Mouse (Mus musculus) forebrain, postnatal 0 days (tissue): ENCODE measurements at regions not wholly inside any gene's neighbourhood (a gene's known extent, or its start where the extent isn't known, plus 50 kb on each side); places are given as distances from the start of the nearest gene placed in this dataset.

Source experiments
- ATAC-seq: fragments of 200-750 bp; cut with Nextera tagmentation; 2 replicates; pipeline ENCODE4 v1.8.0; 2017; ENCODE audit warnings: mild to moderate bottlenecking, moderate library complexity
- DNase-seq: peaks from one replicate; pipeline ENCODE4 v3.0.0-alpha.2; 2015
- H3K27ac ChIP-seq: fragments of 300-500 bp; sonication (generic); 2 replicates; pipeline ENCODE4 v1.5.1; 2014; ENCODE audit warnings: low read depth, mild to moderate bottlenecking, antibody characterized with exemption, low read length, moderate library complexity, mixed read lengths
- H3K27me3 ChIP-seq: fragments of 300-500 bp; sonication (generic); 2 replicates; pipeline ENCODE4 v1.6.1; 2014; ENCODE audit warnings: mild to moderate bottlenecking, low read length, mixed read lengths; ENCODE audit not compliant: insufficient read depth
- H3K36me3 ChIP-seq: fragments of 300-500 bp; sonication (generic); 2 replicates; pipeline ENCODE4 v1.6.1; 2014; ENCODE audit warnings: mild to moderate bottlenecking, moderate library complexity; ENCODE audit not compliant: insufficient read depth
- H3K4me1 ChIP-seq: fragments of 300-500 bp; sonication (generic); 2 replicates; pipeline ENCODE4 v1.6.1; 2014; ENCODE audit warnings: antibody characterized with exemption; ENCODE audit not compliant: insufficient read depth
- H3K4me2 ChIP-seq: fragments of 300-500 bp; sonication (generic); 2 replicates; pipeline ENCODE4 v1.6.1; 2014; ENCODE audit warnings: low read depth, mild to moderate bottlenecking, moderate library complexity
- H3K4me3 ChIP-seq: fragments of 300-500 bp; sonication (generic); 2 replicates; pipeline ENCODE4 v1.5.1; 2014; ENCODE audit warnings: low read depth, low read length, mixed read lengths
- H3K9ac ChIP-seq: fragments of 300-500 bp; sonication (generic); 2 replicates; pipeline ENCODE4 v1.6.1; 2014; ENCODE audit warnings: mild to moderate bottlenecking
- H3K9me3 ChIP-seq: fragments of 300-500 bp; sonication (generic); 2 replicates; pipeline ENCODE4 v1.6.1; 2016; ENCODE audit warnings: low read length
- CTCF ChIP-seq: sonication (generic); IDR thresholded peaks from 2 replicates; pipeline ENCODE4 v1.5.1; 2016; ENCODE audit warnings: antibody characterized with exemption, control low read depth, low read depth
- WGBS: fragments of 180-500 bp; shearing (Covaris S2); extraction: QIAGEN DNeasy Blood & Tissue Kit; methylation state at CpG from one replicate; pipeline ENCODE4 v1.1.7; 2014; 5-methylcytosine and 5-hydroxymethylcytosine counted together

DNA sequence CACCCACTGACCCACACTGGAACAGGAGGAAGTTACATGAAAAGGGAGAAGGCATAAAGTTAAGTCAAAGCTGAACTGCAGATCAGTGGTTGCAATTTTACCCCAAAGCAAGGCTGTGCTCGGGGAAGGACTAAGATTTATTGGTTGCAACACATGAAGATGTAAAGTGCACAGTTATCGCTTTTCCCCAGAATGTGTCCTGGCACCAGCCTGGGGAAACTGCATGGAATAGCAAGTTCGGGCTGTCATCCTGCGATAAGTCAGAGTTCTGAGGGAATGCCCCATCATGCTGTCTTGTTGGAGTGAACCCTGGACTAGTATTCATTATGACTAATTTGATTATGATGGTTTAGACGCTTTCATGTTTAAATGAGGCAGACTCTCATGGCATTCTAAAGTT lies 128.5 kb upstream of the Adgrl2 start:
- Histone ChIP-seq H3K4me1 (no peaks in the 10 kb centered on the region), H3K9me3 (no peaks in the 10 kb centered on the region), H3K4me3 (no peak overlapping the region), H3K4me2 (no peak overlapping the region), H3K36me3 (no peaks in the 10 kb centered on the region), H3K27ac (no peak overlapping the region), H3K9ac (no peak overlapping the region), H3K27me3 (no peaks in the 10 kb centered on the region)
- ATAC-seq (no peak), DNase-seq (no peak)
- no peak for TF ChIP-seq CTCF
- WGBS = 85% methylated on average over 5 of the region's 5 CpGs

DNA sequence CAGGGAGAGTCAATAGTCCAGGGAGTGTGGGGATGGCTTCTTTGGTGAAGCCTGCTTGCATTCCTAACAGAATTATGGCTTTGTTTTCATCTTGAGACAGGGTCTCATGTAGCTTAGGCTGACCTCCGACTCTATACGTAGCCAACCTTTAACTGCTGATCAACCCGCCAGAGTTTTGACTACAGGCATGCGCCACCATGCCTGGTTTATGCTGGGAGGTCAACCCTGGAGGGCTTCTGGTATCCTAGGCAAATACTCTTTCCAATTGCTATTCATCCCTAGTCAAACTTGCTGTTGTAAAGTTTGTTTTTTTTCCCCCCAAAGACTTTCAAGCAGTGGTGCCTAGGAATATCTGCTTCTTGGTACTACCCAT lies 127.3 kb upstream of the Adgrl2 start:
- no peaks in the 10 kb centered on the region for H3K27me3 ChIP-seq
- no peak for TF ChIP-seq CTCF
- H3K4me1 ChIP-seq = no peaks in the 10 kb centered on the region
- DNase-seq (no peak), ATAC-seq (no peak)
- H3K9ac ChIP-seq = no peak overlapping the region
- no peak overlapping the region for H3K4me2 ChIP-seq
- no peak overlapping the region for H3K4me3 ChIP-seq
- 86% methylated on average over 4 of the region's 4 CpGs for WGBS
- H3K27ac ChIP-seq = no peak overlapping the region
- H3K36me3 ChIP-seq = no peaks in the 10 kb centered on the region
- H3K9me3 ChIP-seq = no peaks in the 10 kb centered on the region

GRCm38 (mm10) chr3:149117018-149117683 lies 126.8 kb upstream of the Adgrl2 start:
- 78% methylated on average over 6 of the region's 6 CpGs for WGBS
- Histone ChIP-seq H3K9me3 (no peaks in the 10 kb centered on the region), H3K4me1 (no peaks in the 10 kb centered on the region), H3K4me2 (no peak overlapping the region), H3K27me3 (no peaks in the 10 kb centered on the region), H3K36me3 (no peaks in the 10 kb centered on the region), H3K4me3 (no peak overlapping the region), H3K27ac (no peak overlapping the region), H3K9ac (no peak overlapping the region)
- no peak for TF ChIP-seq CTCF
- DNase-seq (no peak), ATAC-seq (no peak)

GRCm38 (mm10) chr3:149116604-149117003 lies 126.2 kb upstream of the Adgrl2 start:
- H3K36me3 ChIP-seq = no peaks in the 10 kb centered on the region
- H3K9me3 ChIP-seq = no peaks in the 10 kb centered on the region
- no peaks in the 10 kb centered on the region for H3K4me1 ChIP-seq
- no peak overlapping the region for H3K4me3 ChIP-seq
- TF ChIP-seq CTCF = no peak
- DNase-seq (no peak), ATAC-seq (no peak)
- H3K9ac ChIP-seq = no peak overlapping the region
- no peaks in the 10 kb centered on the region for H3K27me3 ChIP-seq
- H3K4me2 ChIP-seq = no peak overlapping the region
- no peak overlapping the region for H3K27ac ChIP-seq
- WGBS = 87% methylated on average over 11 of the region's 11 CpGs

- Histone ChIP-seq H3K4me3 (no peak overlapping the region), H3K27ac (no peak overlapping the region), H3K9ac (no peak overlapping the region), H3K27me3 (no peaks in the 10 kb centered on the region), H3K36me3 (no peaks in the 10 kb centered on the region), H3K4me1 (no peaks in the 10 kb centered on the region), H3K9me3 (no peaks in the 10 kb centered on the region), H3K4me2 (no peak overlapping the region)
- 42% methylated on average over 12 of the region's 12 CpGs for WGBS
- ATAC-seq (no peak), DNase-seq (no peak)
- TF ChIP-seq CTCF = no peak
Observed at GRCm38 (mm10) chr3:149115901-149116300, 125.5 kb upstream of the Adgrl2 start.

- ATAC-seq (no peak), DNase-seq (no peak)
- no peaks in the 10 kb centered on the region for H3K27me3 ChIP-seq
- H3K4me2 ChIP-seq = no peak overlapping the region
- H3K9ac ChIP-seq = no peak overlapping the region
- no peak overlapping the region for H3K4me3 ChIP-seq
- no peaks in the 10 kb centered on the region for H3K4me1 ChIP-seq
- no peaks in the 10 kb centered on the region for H3K36me3 ChIP-seq
- no peak for TF ChIP-seq CTCF
- H3K9me3 ChIP-seq = no peaks in the 10 kb centered on the region
- H3K27ac ChIP-seq = no peak overlapping the region
- 81% methylated on average over 6 of the region's 6 CpGs for WGBS
Observed at GRCm38 (mm10) chr3:149112878-149113277, 122.5 kb upstream of the Adgrl2 start.

GRCm38 (mm10) chr3:149111529-149112439 lies 121.4 kb upstream of the Adgrl2 start:
- no peaks in the 10 kb centered on the region for H3K9me3 ChIP-seq
- no peak for TF ChIP-seq CTCF
- ATAC-seq (no peak), DNase-seq (no peak)
- 74% methylated on average over 19 of the region's 19 CpGs for WGBS
- H3K4me2 ChIP-seq = no peak overlapping the region
- H3K9ac ChIP-seq = no peak overlapping the region
- no peak overlapping the region for H3K27ac ChIP-seq
- no peaks in the 10 kb centered on the region for H3K36me3 ChIP-seq
- H3K4me1 ChIP-seq = no peaks in the 10 kb centered on the region
- no peak overlapping the region for H3K4me3 ChIP-seq
- no peaks in the 10 kb centered on the region for H3K27me3 ChIP-seq
